Mouse (Mus musculus) liver, embryonic 14.5 days (tissue): ENCODE results near the gene Renbp. TPM values are rescaled to one million over a fixed set of nuclear protein-coding genes. Genes with fewer than 3 reads are reported as not detected.

Experiments used
- ATAC-seq: fragments of 200-750 bp; cut with Nextera tagmentation; 2 replicates; pipeline ENCODE4 v1.8.0; 2017; ENCODE audit warnings: moderate number of reproducible peaks, mild to moderate bottlenecking, moderate library complexity; ENCODE audit not compliant: insufficient read depth
- DNase-seq, 3 experiments: peaks; one replicate each; pipeline ENCODE4 v3.0.0-alpha.2; 2012 to 2013; ENCODE audit warnings: low read depth in 3 of 3, low spot score in 3 of 3
- H3K27ac ChIP-seq: fragments of 300-500 bp; sonication (generic); 2 replicates; pipeline ENCODE4 v1.5.1; 2014; ENCODE audit warnings: moderate library complexity, mild to moderate bottlenecking, control low read depth, inconsistent platforms
- H3K27me3 ChIP-seq: fragments of 300-500 bp; sonication (generic); 2 replicates; pipeline ENCODE4 v1.6.1; 2014; ENCODE audit warnings: mild to moderate bottlenecking, low read length, moderate library complexity; ENCODE audit not compliant: control insufficient read depth, insufficient read depth
- H3K36me3 ChIP-seq: fragments of 300-500 bp; sonication (generic); replicated peaks from 2 replicates; pipeline ENCODE4 v1.6.1; 2014; ENCODE audit warnings: low read depth; ENCODE audit not compliant: control insufficient read depth, insufficient read depth
- H3K4me1 ChIP-seq, 2 experiments: fragments of 200-500 bp in 1 of 2; fragments of 300-500 bp in 1 of 2; sonication (generic) in 1 of 2; replicated peaks; 2 replicates each; pipeline ENCODE4 v1.6.1; 2012 to 2014; ENCODE audit warnings: antibody characterized with exemption in 1 of 2, inconsistent platforms in 1 of 2, low read length in 1 of 2; ENCODE audit not compliant: control insufficient read depth in 2 of 2, insufficient read depth in 2 of 2
- H3K4me2 ChIP-seq: fragments of 300-500 bp; sonication (generic); 2 replicates; pipeline ENCODE4 v1.6.1; 2014; ENCODE audit warnings: low read depth, mild to moderate bottlenecking, control low read depth, moderate library complexity
- H3K4me3 ChIP-seq, 2 experiments: fragments of 200-500 bp in 1 of 2; fragments of 300-500 bp in 1 of 2; sonication (generic) in 1 of 2; 2 replicates each; pipeline ENCODE4 v1.5.1; 2012 to 2014; ENCODE audit warnings: low read depth in 2 of 2, low read length in 2 of 2, mild to moderate bottlenecking in 2 of 2, control low read depth in 1 of 2, inconsistent platforms in 1 of 2, moderate library complexity in 1 of 2; ENCODE audit not compliant: insufficient read depth in 1 of 2
- H3K9ac ChIP-seq: fragments of 300-500 bp; sonication (generic); replicated peaks from 2 replicates; pipeline ENCODE4 v1.6.1; 2014; ENCODE audit warnings: mild to moderate bottlenecking, control low read depth, moderate library complexity
- H3K9me3 ChIP-seq: fragments of 300-500 bp; sonication (generic); 2 replicates; pipeline ENCODE4 v1.6.1; 2016; ENCODE audit warnings: low read length, mixed read lengths; ENCODE audit not compliant: control insufficient read depth
- CTCF ChIP-seq: IDR thresholded peaks from 2 replicates; pipeline ENCODE4 v1.5.1; 2016; ENCODE audit warnings: antibody characterized with exemption, low read depth, control low read depth
- EP300 ChIP-seq: IDR thresholded peaks from 2 replicates; pipeline ENCODE4 v1.6.1; 2016; ENCODE audit warnings: antibody characterized with exemption, low read depth
- WGBS: fragments of 180-500 bp; shearing (Covaris S2); extraction: QIAGEN DNeasy Blood & Tissue Kit; methylation state at CpG from one replicate; pipeline ENCODE4 v1.1.7; 2014; ENCODE audit not compliant: insufficient replicate concordance; 5-methylcytosine and 5-hydroxymethylcytosine counted together
- polyA plus RNA-seq, 2 experiments: library from polyadenylated mRNA; depleted of rRNA in 1 of 2; stranded (reverse) in 1 of 2; unstranded in 1 of 2; fragments of >200 nt; fragmentation: Nextera tagmentation in 1 of 2; extraction: Ambion mirVana in 1 of 2; gene quantifications; 2 replicates each; pipeline versions ENCODE4 v1.2.1 to v1.2.3; 2012 to 2014

The Renbp gene
- polyA plus RNA-seq, 2 experiments: 10.4 to 13.7 TPM

- Histone ChIP-seq H3K36me3 (no peaks in the 10 kb centered on the region), H3K9ac (no peak overlapping the region), H3K9me3 (no peaks in the 10 kb centered on the region), H3K4me2 (no peak overlapping the region; the same call in 1 of the 2 replicates), H3K27me3 (peaks cover 19% of the 10 kb centered on the region), H3K27ac (no peak overlapping the region), H3K4me3 (no peak overlapping the region), H3K4me1 (no peaks in the 10 kb centered on the region)
- ATAC-seq: no peak
- 23% methylated on average over 16 of the region's 16 CpGs for WGBS
- TF ChIP-seq EP300: no peak
- TF ChIP-seq CTCF: no peak
- no peak for DNase-seq
Measured at GRCm38 (mm10) chrX:73881036-73881427, 49.6 kb downstream of the Renbp start.

- no peak overlapping the region for H3K4me3 ChIP-seq
- ATAC-seq: no peak
- H3K9ac ChIP-seq: no peak overlapping the region
- peak overlapping the region; percentile 36 for H3K4me2 ChIP-seq
- TF ChIP-seq CTCF: no peak
- TF ChIP-seq EP300: no peak
- 20% methylated on average over 30 of the region's 48 CpGs for WGBS
- peaks cover 19% of the 10 kb centered on the region for H3K27me3 ChIP-seq
- no peaks in the 10 kb centered on the region for H3K36me3 ChIP-seq
- DNase-seq: no peak
- no peak overlapping the region for H3K27ac ChIP-seq
- no peaks in the 10 kb centered on the region for H3K9me3 ChIP-seq
- no peaks in the 10 kb centered on the region for H3K4me1 ChIP-seq
Measured at GRCm38 (mm10) chrX:73880194-73881035, 50.2 kb downstream of the Renbp start.

- TF ChIP-seq EP300 (no peak), CTCF (no peak)
Measured at GRCm38 (mm10) chrX:73877014-73877413, 53.6 kb downstream of the Renbp start.

GRCm38 (mm10) chrX:73875881-73876280 is 54.8 kb downstream of the Renbp start:
- WGBS: 28% methylated on average over 2 of the region's 2 CpGs
- no peaks in the 10 kb centered on the region for H3K36me3 ChIP-seq
- H3K9me3 ChIP-seq: no peaks in the 10 kb centered on the region
- TF ChIP-seq EP300 (no peak), CTCF (no peak)
- DNase-seq (no peak), ATAC-seq (no peak)
- no peak overlapping the region for H3K4me2 ChIP-seq
- no peaks in the 10 kb centered on the region for H3K4me1 ChIP-seq
- no peak overlapping the region for H3K27ac ChIP-seq
- peaks cover 17% of the 10 kb centered on the region for H3K27me3 ChIP-seq
- H3K9ac ChIP-seq: no peak overlapping the region
- no peak overlapping the region for H3K4me3 ChIP-seq

More at GRCm38 (mm10) chrX:73877014-73877413, 53.6 kb downstream of the Renbp start:
- no peak overlapping the region for H3K4me3 ChIP-seq
- no peak overlapping the region for H3K4me2 ChIP-seq
- no peaks in the 10 kb centered on the region for H3K36me3 ChIP-seq
- H3K4me1 ChIP-seq: no peaks in the 10 kb centered on the region
- H3K27me3 ChIP-seq: peaks cover 19% of the 10 kb centered on the region
- 27% methylated on average over 1 of the region's 1 CpGs for WGBS
- no peak overlapping the region for H3K9ac ChIP-seq
- no peak overlapping the region for H3K27ac ChIP-seq
- no peak for ATAC-seq
- no peak for DNase-seq
- no peaks in the 10 kb centered on the region for H3K9me3 ChIP-seq

Other genes starting within 250 kb of the Renbp start
- gene Bcap31, start 214.7 kb downstream of the Renbp start, polyA plus RNA-seq (2012; rRNA removed): 31.6 and 41.7 TPM in 2 replicates
- 136 and 137 TPM in 2 replicates for gene Bcap31, start 214.7 kb downstream of the Renbp start, polyA plus RNA-seq (2014; fragmentation: Nextera tagmentation; extraction: Ambion mirVana)
- gene Abcd1, start 214.3 kb downstream of the Renbp start, polyA plus RNA-seq (2012; rRNA removed): 5.9 and 6.1 TPM in 2 replicates
- gene Abcd1, start 214.3 kb downstream of the Renbp start, polyA plus RNA-seq (2014; fragmentation: Nextera tagmentation; extraction: Ambion mirVana): 6.5 and 6.6 TPM in 2 replicates
- 0.26 and 0.31 TPM in 2 replicates for gene Plxnb3, start 173.8 kb downstream of the Renbp start, polyA plus RNA-seq (2012; rRNA removed)
- 0.08 and 0.14 TPM in 2 replicates for gene Plxnb3, start 173.8 kb downstream of the Renbp start, polyA plus RNA-seq (2014; fragmentation: Nextera tagmentation; extraction: Ambion mirVana)
- 0.04 and 0.12 TPM in 2 replicates for gene Srpk3, start 156.4 kb downstream of the Renbp start, polyA plus RNA-seq (2012; rRNA removed)
- 0.05 and 0.11 TPM in 2 replicates for gene Srpk3, start 156.4 kb downstream of the Renbp start, polyA plus RNA-seq (2014; fragmentation: Nextera tagmentation; extraction: Ambion mirVana)
- 143 TPM in 2 replicates for gene Idh3g, start 144.0 kb downstream of the Renbp start, polyA plus RNA-seq (2012; rRNA removed)
- 128 and 140 TPM in 2 replicates for gene Idh3g, start 144.0 kb downstream of the Renbp start, polyA plus RNA-seq (2014; fragmentation: Nextera tagmentation; extraction: Ambion mirVana)
- gene Ssr4, start 143.8 kb downstream of the Renbp start, polyA plus RNA-seq (2012; rRNA removed): 117 and 139 TPM in 2 replicates
- gene Ssr4, start 143.8 kb downstream of the Renbp start, polyA plus RNA-seq (2014; fragmentation: Nextera tagmentation; extraction: Ambion mirVana): 200 and 203 TPM in 2 replicates
- 0.23 and 0.30 TPM in 2 replicates for gene Pdzd4, start 105.9 kb downstream of the Renbp start, polyA plus RNA-seq (2012; rRNA removed)
- gene Pdzd4, start 105.9 kb downstream of the Renbp start, polyA plus RNA-seq (2014; fragmentation: Nextera tagmentation; extraction: Ambion mirVana): 0.08 TPM in 1 of 2 replicates, not detected in the other
- gene Avpr2, start 38.7 kb downstream of the Renbp start, polyA plus RNA-seq (2012; rRNA removed): 0.01 TPM in 1 of 2 replicates, not detected in the other
- gene Avpr2, start 38.7 kb downstream of the Renbp start, polyA plus RNA-seq (2014; fragmentation: Nextera tagmentation; extraction: Ambion mirVana): not detected in 2 replicates
- 0.18 and 0.47 TPM in 2 replicates for gene L1cam, start 34.7 kb downstream of the Renbp start, polyA plus RNA-seq (2012; rRNA removed)
- 0.16 and 0.20 TPM in 2 replicates for gene L1cam, start 34.7 kb downstream of the Renbp start, polyA plus RNA-seq (2014; fragmentation: Nextera tagmentation; extraction: Ambion mirVana)
- 7.2 and 7.8 TPM in 2 replicates for gene Arhgap4, start 9.0 kb downstream of the Renbp start, polyA plus RNA-seq (2012; rRNA removed)
- 3.5 and 4.9 TPM in 2 replicates for gene Arhgap4, start 9.0 kb downstream of the Renbp start, polyA plus RNA-seq (2014; fragmentation: Nextera tagmentation; extraction: Ambion mirVana)
- gene Naa10, start 8.9 kb downstream of the Renbp start, polyA plus RNA-seq (2012; rRNA removed): 64.1 and 73.0 TPM in 2 replicates
- 81.1 and 81.3 TPM in 2 replicates for gene Naa10, start 8.9 kb downstream of the Renbp start, polyA plus RNA-seq (2014; fragmentation: Nextera tagmentation; extraction: Ambion mirVana)
- 28.9 and 33.2 TPM in 2 replicates for gene Hcfc1, start 35.5 kb upstream of the Renbp start, polyA plus RNA-seq (2012; rRNA removed)
- gene Hcfc1, start 35.5 kb upstream of the Renbp start, polyA plus RNA-seq (2014; fragmentation: Nextera tagmentation; extraction: Ambion mirVana): 35.1 and 42.8 TPM in 2 replicates
- gene Irak1, start 93.1 kb upstream of the Renbp start, polyA plus RNA-seq (2012; rRNA removed): 19.9 and 20.2 TPM in 2 replicates
- gene Irak1, start 93.1 kb upstream of the Renbp start, polyA plus RNA-seq (2014; fragmentation: Nextera tagmentation; extraction: Ambion mirVana): 15.5 and 17.0 TPM in 2 replicates
- gene Opn1mw, start 196.6 kb upstream of the Renbp start, polyA plus RNA-seq (2012; rRNA removed): not detected in 2 replicates
- gene Opn1mw, start 196.6 kb upstream of the Renbp start, polyA plus RNA-seq (2014; fragmentation: Nextera tagmentation; extraction: Ambion mirVana): not detected in 2 replicates
- 2.2 and 3.2 TPM in 2 replicates for gene Mecp2, start 204.5 kb upstream of the Renbp start, polyA plus RNA-seq (2012; rRNA removed)
- 4.4 and 6.0 TPM in 2 replicates for gene Mecp2, start 204.5 kb upstream of the Renbp start, polyA plus RNA-seq (2014; fragmentation: Nextera tagmentation; extraction: Ambion mirVana)
- not detected in 2 replicates for gene Tex28, start 237.0 kb upstream of the Renbp start, polyA plus RNA-seq (2012; rRNA removed)
- not detected in 2 replicates for gene Tex28, start 237.0 kb upstream of the Renbp start, polyA plus RNA-seq (2014; fragmentation: Nextera tagmentation; extraction: Ambion mirVana)
- not detected in 2 replicates for gene Tktl1, start 246.4 kb upstream of the Renbp start, polyA plus RNA-seq (2012; rRNA removed)
- gene Tktl1, start 246.4 kb upstream of the Renbp start, polyA plus RNA-seq (2014; fragmentation: Nextera tagmentation; extraction: Ambion mirVana): not detected in 2 replicates